Mouse (Mus musculus): Measurements from ENCODE around the gene Abhd16b.

- no peak for TF ChIP-seq POLR2A (IDR thresholded peaks at IDR 0.05; ENCODE audit: insufficient read length, low read depth)
- no peak for TF ChIP-seq MYOG (IDR thresholded peaks at IDR 0.05; ENCODE audit: control insufficient read depth in 1 of 3, insufficient read depth in 1 of 3, insufficient read length in 2 of 3, low read depth in 2 of 3)
- TF ChIP-seq TCF12 (IDR thresholded peaks at IDR 0.05; ENCODE audit: insufficient read depth, poor library complexity, severe bottlenecking): no peak
- TF ChIP-seq MAX (IDR thresholded peaks at IDR 0.05; ENCODE audit: low read depth): no peak
- no peak for TF ChIP-seq POLR2AphosphoS2 (IDR thresholded peaks at IDR 0.05; ENCODE audit: insufficient read length, low read depth)
- TF ChIP-seq USF1 (IDR thresholded peaks at IDR 0.05; ENCODE audit: low read depth): no peak
- no peak for TF ChIP-seq MYOD1 (IDR thresholded peaks at IDR 0.05; ENCODE audit: control insufficient read depth in 1 of 3, insufficient read length in 2 of 3, low read depth in 2 of 3)
- TF ChIP-seq E2F4 (IDR thresholded peaks at IDR 0.05; ENCODE audit: insufficient read depth): no peak
- TF ChIP-seq SRF (IDR thresholded peaks at IDR 0.05; ENCODE audit: control insufficient read depth, insufficient read length, low read depth): no peak
These were observed 7.3 kb upstream of the Abhd16b start for GRCm38 (mm10) chr2:181485741-181486140.

Data from myocyte (in vitro differentiated cells).